Mouse (Mus musculus): ENCODE measurements around the gene Rap2a. TPM values are rescaled to one million over a fixed set of nuclear protein-coding genes. Genes with fewer than 3 reads are reported as not detected.

The Rap2a gene
- 14.5 and 15.6 TPM in 2 replicates for polyA plus RNA-seq (2016; fragmentation: Nextera tagmentation; extraction: Ambion mirVana)

DNA sequence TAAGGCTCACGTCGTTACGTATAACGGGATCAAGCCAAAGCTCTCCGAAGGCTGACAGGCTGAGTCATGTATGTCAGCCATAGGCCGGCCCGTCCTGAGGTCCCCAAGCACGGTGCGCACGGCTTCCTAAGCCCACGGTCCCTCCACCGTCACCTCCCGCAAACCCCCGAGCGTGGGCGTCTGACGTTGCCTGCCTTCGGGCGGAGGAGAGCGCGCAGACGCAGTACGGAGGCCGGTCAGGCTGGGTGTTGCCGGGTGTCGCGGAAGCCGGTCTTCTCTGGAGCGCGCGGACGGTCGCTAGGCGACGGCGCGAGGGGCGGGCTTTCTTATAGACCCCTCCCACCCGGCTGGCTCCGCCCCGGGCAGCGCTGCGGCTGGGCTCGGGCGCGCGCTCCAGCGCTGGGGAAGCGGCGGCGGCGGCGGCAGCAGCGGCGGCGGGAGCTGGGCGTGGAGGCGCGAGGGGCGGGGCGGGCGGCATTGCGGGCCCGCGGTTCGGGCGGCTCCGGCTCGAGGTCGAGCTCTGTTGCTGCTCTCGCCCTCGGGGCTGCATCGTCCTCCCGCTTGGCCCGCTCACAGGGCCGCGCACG lies at the start of gene Rap2a:
Gene Rap2a (plus strand): TSS at position 463 of the 587 bp plus-strand sequence.
- H3K9me3 ChIP-seq: no peaks in the 10 kb centered on the region
- no peaks in the 10 kb centered on the region for H3K27me3 ChIP-seq
- peak within 1 kb of the TSS; percentile 91 for H3K27ac ChIP-seq
- ATAC-seq (ENCODE audit: insufficient number of reproducible peaks, insufficient read depth, low FRiP score, low TSS enrichment, low read depth): peak; percentile 84
- WGBS: under 1% methylated on average over 70 of the region's 78 CpGs
- peaks cover 11% of the 10 kb centered on the region for H3K4me1 ChIP-seq (replicated peaks)
- peak within 1 kb of the TSS; percentile 77 for H3K4me2 ChIP-seq
- peak within 1 kb of the TSS; percentile 82 for H3K9ac ChIP-seq (replicated peaks)
- H3K4me3 ChIP-seq (replicated peaks): peak within 1 kb of the TSS; percentile 71
- H3K36me3 ChIP-seq: 0 out of 2 replicates have a peak, but pooled peaks cover 7% of the 10 kb centered on the region

- Histone ChIP-seq H3K9ac (replicated peaks) (no peak overlapping the region), H3K4me3 (replicated peaks) (no peak overlapping the region), H3K27ac (no peak overlapping the region), H3K36me3 (peaks cover 53% of the 10 kb centered on the region), H3K4me1 (replicated peaks) (no peaks in the 10 kb centered on the region), H3K27me3 (no peaks in the 10 kb centered on the region), H3K4me2 (no peak overlapping the region), H3K9me3 (peaks cover 16% of the 10 kb centered on the region)
- 89% methylated on average over 5 of the region's 5 CpGs for WGBS
- ATAC-seq (ENCODE audit: insufficient number of reproducible peaks, insufficient read depth, low FRiP score, low TSS enrichment, low read depth): no peak
These were observed 49.7 kb upstream of the Rap2a start for GRCm38 (mm10) chr14:120428497-120428896.

GRCm38 (mm10) chr14:120432773-120433172 lies 45.5 kb upstream of the Rap2a start:
- Histone ChIP-seq H3K4me3 (replicated peaks) (no peak overlapping the region), H3K4me2 (no peak overlapping the region), H3K9me3 (no peaks in the 10 kb centered on the region), H3K36me3 (peaks cover 19% of the 10 kb centered on the region; the same call in 1 of the 2 replicates), H3K27me3 (no peaks in the 10 kb centered on the region), H3K4me1 (replicated peaks) (peaks cover 5% of the 10 kb centered on the region; the same call in 1 of the 2 replicates), H3K9ac (replicated peaks) (no peak overlapping the region), H3K27ac (no peak overlapping the region)
- no peak for ATAC-seq (ENCODE audit: insufficient number of reproducible peaks, insufficient read depth, low FRiP score, low TSS enrichment, low read depth)

- Histone ChIP-seq H3K4me1 (replicated peaks) (peaks cover 5% of the 10 kb centered on the region; the same call in 1 of the 2 replicates), H3K27me3 (no peaks in the 10 kb centered on the region), H3K36me3 (peaks cover 17% of the 10 kb centered on the region; the same call in 1 of the 2 replicates), H3K27ac (peak overlapping the region; percentile 72), H3K4me3 (replicated peaks) (no peak overlapping the region), H3K9ac (replicated peaks) (no peak overlapping the region), H3K9me3 (no peaks in the 10 kb centered on the region), H3K4me2 (no peak overlapping the region)
- no peak for ATAC-seq (ENCODE audit: insufficient number of reproducible peaks, insufficient read depth, low FRiP score, low TSS enrichment, low read depth)
- WGBS: 70% methylated on average over 8 of the region's 8 CpGs
These were observed 44.3 kb upstream of the Rap2a start for GRCm38 (mm10) chr14:120433931-120434398.

DNA sequence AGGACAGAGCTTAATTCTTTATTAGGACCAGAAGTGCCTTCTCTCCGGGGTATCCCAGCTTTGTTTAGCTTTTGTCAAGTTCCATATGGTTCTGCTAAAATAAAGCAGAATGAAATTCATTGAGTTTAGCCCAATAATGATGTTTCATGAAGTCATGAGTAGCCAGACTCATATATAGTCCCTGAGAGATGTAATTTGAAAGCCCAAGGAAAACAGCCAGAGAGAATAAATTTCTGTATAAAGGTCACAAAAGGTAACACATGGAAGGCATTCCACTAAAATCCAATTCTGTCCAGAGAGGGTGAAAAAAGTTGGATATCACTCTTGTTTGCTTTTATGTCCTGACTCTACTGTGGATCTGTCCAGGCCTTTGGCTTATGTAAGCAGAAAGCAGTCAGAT lies 43.4 kb upstream of the Rap2a start:
- H3K4me3 ChIP-seq (replicated peaks): no peak overlapping the region
- no peak overlapping the region for H3K4me2 ChIP-seq
- no peak overlapping the region for H3K9ac ChIP-seq (replicated peaks)
- H3K36me3 ChIP-seq: peaks cover 9% of the 10 kb centered on the region; the same call in 1 of the 2 replicates
- ATAC-seq (ENCODE audit: insufficient number of reproducible peaks, insufficient read depth, low FRiP score, low TSS enrichment, low read depth): no peak
- H3K27ac ChIP-seq: no peak overlapping the region
- H3K4me1 ChIP-seq (replicated peaks): peaks cover 5% of the 10 kb centered on the region; the same call in 1 of the 2 replicates
- WGBS: 54% methylated on average over 1 of the region's 1 CpGs
- no peaks in the 10 kb centered on the region for H3K9me3 ChIP-seq
- no peaks in the 10 kb centered on the region for H3K27me3 ChIP-seq

DNA sequence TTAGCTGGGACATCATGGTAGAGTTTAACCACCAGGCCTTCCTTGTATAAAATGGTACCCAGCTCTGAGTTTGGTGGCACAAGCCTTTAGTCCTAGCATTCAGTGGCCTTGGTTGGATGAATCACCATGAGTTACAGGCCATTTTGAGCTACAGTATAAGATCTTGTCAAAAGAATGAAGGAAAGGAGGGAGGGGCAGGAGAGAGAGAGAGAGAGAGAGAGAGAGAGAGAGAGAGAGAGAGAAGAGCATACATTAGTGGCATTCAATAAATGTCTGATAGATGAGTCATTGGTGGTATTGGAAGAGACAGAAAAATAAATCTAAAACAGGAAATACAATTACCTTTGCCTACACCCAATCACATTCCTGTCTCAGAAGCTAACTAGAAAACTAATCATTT lies 37.5 kb upstream of the Rap2a start:
- peaks cover 3% of the 10 kb centered on the region; the same call in 1 of the 2 replicates for H3K36me3 ChIP-seq
- no peak overlapping the region for H3K4me2 ChIP-seq
- H3K4me3 ChIP-seq (replicated peaks): no peak overlapping the region
- H3K9ac ChIP-seq (replicated peaks): no peak overlapping the region
- H3K4me1 ChIP-seq (replicated peaks): no peaks in the 10 kb centered on the region
- no peak for ATAC-seq (ENCODE audit: insufficient number of reproducible peaks, insufficient read depth, low FRiP score, low TSS enrichment, low read depth)
- H3K27me3 ChIP-seq: no peaks in the 10 kb centered on the region
- no peak overlapping the region for H3K27ac ChIP-seq
- 0 out of 2 replicates have a peak, but pooled peaks cover 4% of the 10 kb centered on the region for H3K9me3 ChIP-seq

DNA sequence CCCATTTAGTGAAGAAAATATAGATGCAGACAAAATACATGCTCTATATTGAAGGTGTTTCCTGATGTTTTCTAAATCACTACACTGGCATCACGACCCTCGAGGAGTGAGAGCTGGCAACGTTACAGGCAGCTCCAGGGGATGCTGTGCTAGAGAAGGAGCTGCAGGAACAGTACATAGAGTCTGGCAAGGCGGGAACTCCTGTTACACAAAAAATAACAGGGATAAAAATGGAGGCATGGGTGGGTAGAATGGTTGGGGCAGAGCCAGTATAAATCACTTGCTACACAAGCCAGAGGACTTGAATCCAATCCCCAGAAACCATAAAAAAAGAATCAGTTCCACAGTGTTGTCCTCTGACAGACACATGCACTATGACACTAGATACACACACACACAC lies 37.0 kb upstream of the Rap2a start:
- 76% methylated on average over 4 of the region's 4 CpGs for WGBS
- Histone ChIP-seq H3K9ac (replicated peaks) (no peak overlapping the region), H3K36me3 (peaks cover 3% of the 10 kb centered on the region; the same call in 1 of the 2 replicates), H3K9me3 (0 out of 2 replicates have a peak, but pooled peaks cover 4% of the 10 kb centered on the region), H3K4me1 (replicated peaks) (no peaks in the 10 kb centered on the region), H3K27ac (no peak overlapping the region), H3K4me3 (replicated peaks) (no peak overlapping the region), H3K4me2 (no peak overlapping the region), H3K27me3 (no peaks in the 10 kb centered on the region)
- no peak for ATAC-seq (ENCODE audit: insufficient number of reproducible peaks, insufficient read depth, low FRiP score, low TSS enrichment, low read depth)

- Histone ChIP-seq H3K4me2 (no peak overlapping the region), H3K4me3 (replicated peaks) (no peak overlapping the region), H3K4me1 (replicated peaks) (no peaks in the 10 kb centered on the region), H3K9me3 (0 out of 2 replicates have a peak, but pooled peaks cover 4% of the 10 kb centered on the region), H3K9ac (replicated peaks) (no peak overlapping the region), H3K27ac (no peak overlapping the region), H3K27me3 (no peaks in the 10 kb centered on the region), H3K36me3 (0 out of 2 replicates have a peak, but pooled peaks cover 1% of the 10 kb centered on the region)
- 88% methylated on average over 13 of the region's 13 CpGs for WGBS
- ATAC-seq (ENCODE audit: insufficient number of reproducible peaks, insufficient read depth, low FRiP score, low TSS enrichment, low read depth): no peak
These were observed 36.4 kb upstream of the Rap2a start for GRCm38 (mm10) chr14:120441836-120442235.

GRCm38 (mm10) chr14:120454221-120454620 lies 24.0 kb upstream of the Rap2a start:
- no peak overlapping the region for H3K9ac ChIP-seq (replicated peaks)
- no peak for ATAC-seq (ENCODE audit: insufficient number of reproducible peaks, insufficient read depth, low FRiP score, low TSS enrichment, low read depth)
- no peaks in the 10 kb centered on the region for H3K4me1 ChIP-seq (replicated peaks)
- no peak overlapping the region for H3K4me3 ChIP-seq (replicated peaks)
- peaks cover 12% of the 10 kb centered on the region; the same call in 1 of the 2 replicates for H3K9me3 ChIP-seq
- H3K36me3 ChIP-seq: no peaks in the 10 kb centered on the region
- 94% methylated on average over 7 of the region's 7 CpGs for WGBS
- H3K4me2 ChIP-seq: no peak overlapping the region
- no peaks in the 10 kb centered on the region for H3K27me3 ChIP-seq
- H3K27ac ChIP-seq: no peak overlapping the region

GRCm38 (mm10) chr14:120463938-120464727 lies 14.1 kb upstream of the Rap2a start:
- WGBS: 96% methylated on average over 3 of the region's 3 CpGs
- Histone ChIP-seq H3K36me3 (no peaks in the 10 kb centered on the region), H3K27ac (no peak overlapping the region), H3K4me1 (replicated peaks) (no peaks in the 10 kb centered on the region), H3K9me3 (no peaks in the 10 kb centered on the region), H3K9ac (replicated peaks) (no peak overlapping the region), H3K27me3 (no peaks in the 10 kb centered on the region), H3K4me3 (replicated peaks) (no peak overlapping the region), H3K4me2 (no peak overlapping the region)
- no peak for ATAC-seq (ENCODE audit: insufficient number of reproducible peaks, insufficient read depth, low FRiP score, low TSS enrichment, low read depth)

- no peaks in the 10 kb centered on the region for H3K36me3 ChIP-seq
- no peak for ATAC-seq (ENCODE audit: insufficient number of reproducible peaks, insufficient read depth, low FRiP score, low TSS enrichment, low read depth)
- H3K27me3 ChIP-seq: no peaks in the 10 kb centered on the region
- no peak overlapping the region for H3K27ac ChIP-seq
- no peaks in the 10 kb centered on the region for H3K4me1 ChIP-seq (replicated peaks)
- H3K4me2 ChIP-seq: no peak overlapping the region
- 78% methylated on average over 4 of the region's 4 CpGs for WGBS
- H3K4me3 ChIP-seq (replicated peaks): no peak overlapping the region
- H3K9me3 ChIP-seq: no peaks in the 10 kb centered on the region
- H3K9ac ChIP-seq (replicated peaks): no peak overlapping the region
These were observed 11.4 kb upstream of the Rap2a start for GRCm38 (mm10) chr14:120466816-120467215.
